Mouse (Mus musculus) inflammation-experienced regulatory T-cells (primary cell): Measurements from ENCODE around the gene Zyg11b. TPM values are rescaled to one million over a fixed set of nuclear protein-coding genes. Genes with fewer than 3 reads are reported as not detected.

ENCODE experiments used
- polyA plus RNA-seq, 2 experiments: library from polyadenylated mRNA; unstranded; fragments of 100-300 nt; shearing (Covaris generic); gene quantifications; one replicate each; pipeline ENCODE4 v1.2.1; 2017

Zyg11b gene
- 10 to 100 TPM; 19.4 to 19.5 TPM for polyA plus RNA-seq

GRCm38 (mm10) chr4:108300670-108301373, at the start of gene Zyg11b:
Gene Zyg11b (minus strand): TSS chr4:108301096.

GRCm38 (mm10) chr4:108327730-108328484, 27.0 kb upstream of the Zyg11b start, which contains the start of gene Coa7:
Gene Coa7 (plus strand): TSS chr4:108328140.

GRCm38 (mm10) chr4:108217332-108218179, 83.3 kb downstream of the Zyg11b start, which contains the start of gene Zyg11a:
Gene Zyg11a (minus strand): TSS chr4:108218048.

Other genes starting within 250 kb of the Zyg11b start
- under 1 TPM in 1 of 2 experiments, not detected in 1; 0.94 TPM for gene Podn, start 204.7 kb downstream of the Zyg11b start, polyA plus RNA-seq
- gene Scp2, start 156.1 kb downstream of the Zyg11b start, polyA plus RNA-seq, result 100 to 1,000 TPM; 291 to 308 TPM
- gene Echdc2, start 135.7 kb downstream of the Zyg11b start, polyA plus RNA-seq, result 1 to 10 TPM; 4.5 to 9.0 TPM
- not detected for gene Zyg11a, start 83.0 kb downstream of the Zyg11b start, polyA plus RNA-seq
- 10 to 100 TPM; 20.1 to 24.8 TPM for gene Coa7, start 27.0 kb upstream of the Zyg11b start, polyA plus RNA-seq
- 1 to 10 TPM in 1 of 2 experiments, not detected in 1; 1.8 TPM for gene Shisal2a, start 82.3 kb upstream of the Zyg11b start, polyA plus RNA-seq
- gene Gpx7, start 105.9 kb upstream of the Zyg11b start, polyA plus RNA-seq, result 1 to 10 TPM; 2.7 to 3.4 TPM
- 10 to 100 TPM; 62.1 to 97.6 TPM for gene Tut4, start 158.3 kb upstream of the Zyg11b start, polyA plus RNA-seq